Mouse (Mus musculus): ENCODE results near the gene Ms4a6d. TPM values are rescaled to one million over a fixed set of nuclear protein-coding genes. Genes with fewer than 3 reads are reported as not detected.
"Not testable (repeated sequence)": the region's sequence is repeated elsewhere in the genome, so short reads cannot be mapped to it uniquely, and the experiment has no call there.

The Ms4a6d gene
- total RNA-seq, 2 experiments from 2014 or later = 0.50 to 0.54 TPM

- intact Hi-C loops (cut with DNase I) = no loop called here
- peak; percentile 57 for DNase-seq
Observed at GRCm38 (mm10) chr19:11574965-11575364, 29.7 kb downstream of the Ms4a6d start.

- intact Hi-C loops (cut with DNase I); DNase-seq: not testable (repeated sequence)
Observed at GRCm38 (mm10) chr19:11559560-11559959, 45.1 kb downstream of the Ms4a6d start.

DNA sequence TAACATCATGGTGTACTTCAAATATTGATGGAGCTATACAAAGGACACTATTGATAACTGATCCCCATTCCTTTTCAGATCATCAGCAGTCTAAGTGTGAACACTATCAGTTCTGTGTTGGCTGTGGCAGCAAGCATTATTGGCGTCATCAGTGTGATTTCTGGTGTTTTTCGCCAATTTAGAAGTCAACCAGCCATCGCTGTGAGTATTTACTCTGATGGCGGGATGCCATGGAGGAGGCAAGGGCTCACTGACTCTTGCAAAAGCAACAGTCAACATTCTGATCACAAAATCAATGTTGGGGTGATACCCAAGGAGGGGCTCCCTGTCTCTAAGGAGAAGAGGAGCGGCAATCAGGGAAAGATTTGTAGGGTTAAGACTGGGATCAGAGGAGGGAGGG lies 49.9 kb downstream of the Ms4a6d start:
- DNase-seq = no peak
- intact Hi-C loops (cut with DNase I) = no loop called here

GRCm38 (mm10) chr19:11547911-11548310 lies 56.7 kb downstream of the Ms4a6d start:
- DNase-seq = no peak
- intact Hi-C loops (cut with DNase I) = no loop called here

GRCm38 (mm10) chr19:11544383-11544782 lies 60.3 kb downstream of the Ms4a6d start:
- DNase-seq; intact Hi-C loops (cut with DNase I): not testable (repeated sequence)

GRCm38 (mm10) chr19:11540166-11540821 lies 64.4 kb downstream of the Ms4a6d start:
- DNase-seq; intact Hi-C loops (cut with DNase I): not testable (repeated sequence)

DNA sequence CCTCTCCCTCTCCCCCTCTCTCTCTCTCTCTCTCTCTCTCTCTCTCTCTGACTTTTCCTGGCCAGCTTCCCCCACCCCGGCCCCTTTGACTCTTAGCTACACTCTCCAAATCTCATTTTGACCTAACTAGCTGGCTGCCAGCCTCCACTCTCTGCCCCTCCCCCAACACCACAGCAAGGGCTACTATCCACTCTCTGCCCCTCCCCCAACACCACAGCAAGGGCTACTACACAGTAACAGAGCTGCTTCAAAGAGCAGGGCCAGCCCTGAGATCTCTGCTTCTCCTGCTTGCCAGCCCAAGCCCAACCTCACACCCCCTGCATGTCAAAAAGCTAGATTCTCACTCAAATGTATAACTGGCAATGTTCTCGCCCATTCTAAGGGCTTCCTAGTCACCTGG lies 67.3 kb downstream of the Ms4a6d start:
- intact Hi-C loops (cut with DNase I) = no loop called here
- peak; percentile 7 for DNase-seq

Other genes with a start within 250 kb of the Ms4a6d start
- under 1 TPM in 1 of 2 experiments, not detected in 1; 0.80 TPM for gene Ms4a4a, start 229.3 kb downstream of the Ms4a6d start, total RNA-seq (2021)
- gene Ms4a4c, start 200.1 kb downstream of the Ms4a6d start, total RNA-seq (2021) = not detected
- gene Ms4a4b, start 161.3 kb downstream of the Ms4a6d start, total RNA-seq (2021) = not detected
- 1 to 10 TPM; 1.4 to 1.8 TPM for gene Ms4a6c, start 135.5 kb downstream of the Ms4a6d start, total RNA-seq (2021)
- gene Gm8369, start 118.9 kb downstream of the Ms4a6d start, total RNA-seq (2021) = under 1 TPM in 1 of 2 experiments, not detected in 1; 0.10 TPM
- gene Ms4a6b, start 88.3 kb downstream of the Ms4a6d start, total RNA-seq (2021) = 1 to 10 TPM; 1.0 to 1.4 TPM
- gene Ms4a4d, start 68.0 kb downstream of the Ms4a6d start, total RNA-seq (2021) = not detected
- under 1 TPM; 0.44 to 0.54 TPM for gene Ms4a2, start 18.9 kb upstream of the Ms4a6d start, total RNA-seq (2021)
- not detected for gene Ms4a3, start 36.0 kb upstream of the Ms4a6d start, total RNA-seq (2021)
- not detected for gene Oosp2, start 55.7 kb upstream of the Ms4a6d start, total RNA-seq (2021)
- not detected for gene Oosp1, start 86.3 kb upstream of the Ms4a6d start, total RNA-seq (2021)
- not detected for gene Oosp3, start 92.2 kb upstream of the Ms4a6d start, total RNA-seq (2021)
- gene Gif, start 142.7 kb upstream of the Ms4a6d start, total RNA-seq (2021) = not detected
- gene Mrpl16, start 165.5 kb upstream of the Ms4a6d start, total RNA-seq (2021) = 10 to 100 TPM; 37.8 to 39.7 TPM
- gene Stx3, start 214.6 kb upstream of the Ms4a6d start, total RNA-seq (2021) = 10 to 100 TPM; 20.0 to 22.9 TPM
- not detected for gene Olfr1417, start 234.4 kb upstream of the Ms4a6d start, total RNA-seq (2021)